Mouse (Mus musculus): ENCODE results near the gene Gm17657.
"Not testable (repeated sequence)": the region's sequence is repeated elsewhere in the genome, so short reads cannot be mapped to it uniquely, and the experiment has no call there.

Gm17657 gene

DNA sequence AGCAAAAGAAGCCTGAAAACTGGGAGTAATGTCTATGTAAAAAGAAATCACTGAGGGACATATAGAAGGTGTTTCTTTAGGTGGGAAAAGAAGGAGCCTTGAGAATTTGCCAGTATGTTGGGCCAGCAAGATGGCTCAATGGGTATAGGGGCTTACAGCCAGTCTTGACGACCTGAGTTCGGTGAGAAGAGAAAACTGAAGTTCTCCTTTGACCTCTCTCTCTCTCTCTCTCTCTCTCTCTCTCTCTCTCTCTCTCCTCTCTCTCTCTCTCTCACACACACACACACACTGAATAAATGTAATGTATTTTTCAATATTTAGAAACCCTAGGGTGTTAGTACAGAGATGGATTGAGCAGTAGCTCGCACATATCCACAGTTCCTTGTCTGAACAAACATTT is 944 bp downstream of the Gm17657 start:
- no peak for DNase-seq (ENCODE audit: low read depth, low spot score)

DNA sequence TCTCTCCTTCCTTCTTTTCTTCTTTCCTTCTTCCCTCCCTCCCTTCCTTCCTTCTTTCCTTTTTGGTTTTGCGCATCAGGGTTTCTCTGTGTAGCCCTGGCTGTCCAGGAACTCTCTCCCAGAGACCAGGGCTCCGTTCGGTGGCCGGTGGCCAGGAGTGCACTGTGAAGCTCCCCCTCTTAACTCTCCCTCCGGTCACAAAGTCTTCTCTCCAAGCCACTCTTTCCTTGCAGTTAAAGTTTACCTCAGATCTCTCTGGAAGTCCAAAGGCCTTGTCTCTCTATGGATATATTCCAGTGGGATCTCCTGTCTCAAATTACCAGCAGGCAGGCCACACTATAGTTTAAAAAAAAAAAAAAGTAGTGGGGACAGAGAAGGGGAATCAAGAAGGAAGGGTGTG is 4.2 kb downstream of the Gm17657 start:
- DNase-seq (ENCODE audit: low read depth, low spot score) = no peak

DNA sequence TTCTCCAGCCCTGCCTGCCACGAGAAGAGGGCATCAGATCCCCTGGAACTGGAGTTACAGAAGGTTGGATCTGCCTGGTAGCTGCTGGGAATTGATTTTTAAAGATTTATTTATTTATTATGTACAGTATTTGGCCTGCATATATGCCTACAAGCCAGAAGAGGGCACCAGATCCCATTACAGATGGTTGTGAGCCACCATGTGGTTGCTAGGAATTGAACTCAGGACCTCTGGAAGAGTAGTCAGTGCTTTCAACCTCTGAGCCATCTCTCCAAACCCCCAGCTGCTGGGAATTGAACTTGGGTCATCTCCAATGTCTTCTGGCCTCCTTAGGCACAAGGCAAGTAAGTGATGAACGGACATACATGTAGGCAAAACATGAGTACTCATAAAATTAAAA is 5.4 kb downstream of the Gm17657 start:
- no peak for DNase-seq (ENCODE audit: low read depth, low spot score)

DNA sequence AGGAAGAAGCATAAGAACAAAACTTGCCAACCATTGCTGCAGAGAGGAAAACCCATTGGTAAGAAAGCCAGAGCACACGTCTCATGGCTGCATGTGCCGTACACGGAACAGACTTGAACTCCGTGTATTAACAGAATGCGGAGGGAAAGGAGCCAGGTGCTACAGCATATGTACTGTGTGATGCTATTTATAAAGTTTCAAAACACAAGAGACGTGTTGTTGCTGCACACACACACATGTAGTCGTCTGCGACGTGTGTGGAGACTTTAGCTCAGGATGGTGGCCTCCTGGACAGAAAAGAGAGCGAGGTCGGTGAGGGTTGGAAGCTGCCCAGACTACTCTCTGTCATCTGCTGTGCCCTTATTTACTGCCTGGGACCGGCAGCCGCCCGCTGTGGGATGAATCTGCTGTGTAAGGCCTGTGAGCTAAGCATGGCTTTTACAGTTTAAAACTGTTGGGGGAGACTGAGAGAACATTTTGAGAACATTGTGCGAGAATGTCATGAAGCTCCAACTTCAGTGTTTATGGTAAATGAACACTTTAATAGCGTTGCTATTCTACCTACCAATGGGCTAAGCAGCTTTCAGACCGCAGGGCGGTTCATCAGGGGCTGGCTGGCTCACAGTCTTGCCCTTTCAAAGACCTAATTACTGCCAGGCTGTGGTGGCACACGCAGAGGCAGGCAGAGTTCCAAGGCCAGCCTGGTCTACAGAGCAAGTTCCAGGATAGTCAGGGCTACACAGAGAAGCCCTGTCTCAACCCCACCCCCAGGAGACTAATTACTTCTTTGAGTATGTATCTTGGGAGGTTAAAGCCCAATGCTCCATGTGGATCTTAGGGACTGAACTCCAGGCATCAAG is 6.4 kb downstream of the Gm17657 start:
- DNase-seq (ENCODE audit: low read depth, low spot score) = no peak

DNA sequence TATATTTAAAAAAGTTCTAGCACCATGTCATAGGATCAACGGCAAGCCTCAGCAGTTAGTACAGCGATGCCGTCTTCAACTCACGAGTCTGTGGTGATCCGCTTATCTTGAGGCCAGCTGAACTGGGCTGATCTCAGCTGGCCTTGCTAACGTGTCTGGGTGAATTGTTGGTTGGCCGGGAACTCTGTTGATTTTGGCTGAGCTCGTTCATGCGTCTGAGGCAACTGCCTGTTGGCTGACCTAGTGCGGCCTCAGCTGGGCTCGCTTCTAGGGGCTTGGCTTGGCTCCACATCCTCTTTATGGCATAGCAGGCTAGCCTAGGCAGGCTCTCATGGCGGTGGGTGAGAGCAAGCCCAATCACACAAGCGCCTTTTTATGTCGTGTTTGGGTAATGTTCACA is 8.0 kb downstream of the Gm17657 start:
- DNase-seq (ENCODE audit: low read depth, low spot score) = no peak

DNA sequence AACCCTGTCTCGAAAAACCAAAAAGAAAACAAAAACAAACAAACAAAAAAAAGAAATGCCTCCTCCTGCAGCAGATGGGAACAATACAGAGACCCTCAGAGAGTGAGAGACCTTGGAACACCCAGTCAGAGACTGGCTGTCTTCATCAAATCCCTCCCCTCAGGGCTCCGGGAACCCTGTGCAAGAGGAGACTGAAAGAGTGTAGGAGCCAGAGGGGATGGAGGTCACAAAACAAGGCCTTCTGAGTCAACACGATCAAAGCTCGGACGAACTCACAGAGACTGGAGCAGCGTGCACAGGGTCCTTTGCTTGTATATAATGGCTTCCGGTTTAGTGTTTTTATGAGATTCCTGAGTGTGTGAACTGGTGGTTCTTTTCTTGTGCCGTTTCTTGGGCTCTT is 9.0 kb downstream of the Gm17657 start:
- no peak for DNase-seq (ENCODE audit: low read depth, low spot score)

DNA sequence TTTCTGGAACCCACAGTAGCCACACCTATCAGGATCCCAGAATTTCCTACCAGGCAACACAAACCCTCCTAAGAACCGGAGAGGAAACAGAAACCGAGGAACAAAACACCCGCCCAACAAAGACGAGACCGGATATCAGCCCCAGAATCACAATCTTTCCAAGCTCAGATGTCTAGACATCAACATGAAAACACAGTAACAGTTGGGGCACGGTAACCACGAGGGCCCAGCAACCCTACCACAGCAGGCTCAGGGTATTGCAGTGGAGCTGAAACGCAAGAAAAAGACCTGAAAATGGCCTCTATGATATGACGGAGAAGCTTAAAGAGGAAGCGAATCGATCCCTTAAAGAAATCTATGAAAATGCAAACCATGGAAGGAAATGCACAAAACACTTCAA is 15.6 kb downstream of the Gm17657 start:
- no peak for DNase-seq (ENCODE audit: low read depth, low spot score)

DNA sequence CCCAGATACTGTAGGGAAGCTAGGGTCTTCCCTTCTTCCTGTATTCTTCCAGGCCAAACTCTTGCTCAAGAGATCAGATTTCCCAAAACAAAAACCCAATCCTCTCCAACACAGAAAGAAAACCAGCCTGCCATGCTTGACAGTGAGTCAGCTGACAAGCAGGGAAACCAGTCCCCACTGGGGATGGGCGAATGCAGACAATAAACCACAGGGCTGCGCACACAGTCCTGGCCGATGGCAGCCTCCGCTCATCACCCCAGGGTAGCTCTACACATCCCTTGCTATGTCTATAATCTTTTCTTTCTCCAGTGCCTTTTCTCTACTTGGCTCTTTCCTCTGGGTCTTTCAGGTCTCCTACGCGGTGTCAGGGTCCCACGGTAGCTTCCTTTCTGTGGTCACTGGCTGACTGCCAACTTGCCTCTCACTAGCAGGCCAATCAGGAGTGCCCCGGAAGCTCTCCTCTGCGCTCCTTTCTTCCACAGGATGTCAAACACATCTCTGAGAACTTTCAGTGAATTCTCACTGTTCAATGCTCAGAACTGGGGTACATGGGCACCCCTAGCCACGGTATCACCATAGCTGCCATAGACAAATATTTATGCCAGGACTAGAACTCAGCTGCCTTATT is 17.6 kb downstream of the Gm17657 start:
- no peak for DNase-seq (ENCODE audit: low read depth, low spot score)

DNA sequence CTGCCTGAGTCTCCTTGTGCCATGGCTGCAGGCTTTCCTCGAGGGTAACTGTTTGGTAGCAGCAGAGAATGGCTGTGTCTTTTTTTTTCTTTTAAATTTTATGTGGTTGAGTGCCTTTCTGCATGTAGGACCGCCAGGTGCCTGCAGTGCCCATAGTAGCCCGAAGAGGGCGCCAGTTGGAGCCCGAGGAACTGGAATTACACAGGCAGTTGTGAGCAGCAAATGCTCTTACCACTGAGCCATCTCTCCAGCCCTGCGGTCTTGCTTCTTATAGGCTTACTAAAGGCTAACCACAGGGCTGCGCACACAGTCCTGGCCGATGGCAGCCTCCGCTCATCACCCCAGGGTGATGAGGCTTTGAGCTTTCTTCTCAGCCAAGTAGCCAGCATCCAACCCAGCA is 18.2 kb downstream of the Gm17657 start:
- DNase-seq (ENCODE audit: low read depth, low spot score) = peak; percentile 76

DNA sequence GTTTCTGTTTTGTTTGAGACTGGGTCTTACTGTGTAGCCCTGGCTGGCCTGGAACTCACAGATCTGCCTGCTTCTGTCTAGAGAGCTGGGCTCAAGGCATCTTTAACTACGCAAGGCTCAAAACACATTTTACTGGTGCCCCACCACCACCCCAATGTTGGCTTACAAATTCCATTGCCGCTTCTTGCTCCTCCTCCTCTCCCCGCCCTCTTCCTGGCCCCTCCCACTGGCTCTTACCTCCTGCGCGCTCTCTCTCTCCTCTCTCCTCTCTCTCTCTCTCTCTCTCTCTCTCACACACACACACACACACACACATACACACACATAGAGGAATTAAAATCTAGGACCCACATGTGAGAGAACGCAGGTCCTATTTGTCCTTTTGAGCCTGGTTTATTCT is 18.9 kb downstream of the Gm17657 start:
- DNase-seq (ENCODE audit: low read depth, low spot score) = no peak

DNA sequence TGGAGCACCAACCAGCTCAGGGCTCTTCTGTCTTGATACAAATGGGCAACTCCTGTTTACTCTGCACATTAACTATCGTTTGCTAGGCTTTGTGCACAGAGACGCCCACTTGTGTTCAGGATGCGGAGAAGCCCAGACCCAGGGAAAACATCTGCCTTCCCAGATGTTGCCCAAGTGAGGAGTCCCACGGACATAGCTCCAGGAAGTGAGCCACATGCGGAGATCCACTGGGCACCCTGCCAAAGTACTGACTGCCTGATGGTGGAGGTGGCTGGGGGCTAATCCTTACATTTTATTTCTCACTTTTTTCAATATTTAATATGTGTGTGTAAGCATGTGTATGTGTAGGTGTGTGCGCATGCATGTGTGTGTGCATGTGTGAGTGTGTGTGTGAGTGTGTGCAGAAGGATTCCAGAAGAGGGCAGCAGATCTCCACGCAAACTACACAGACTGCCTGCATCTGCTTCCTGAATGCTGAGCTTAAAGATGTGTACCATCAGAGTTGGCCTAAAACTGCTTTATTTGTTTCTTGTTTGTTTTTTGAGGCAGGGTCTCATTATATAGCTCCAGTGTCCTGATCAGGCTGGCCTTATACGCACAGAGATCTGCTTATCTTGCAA is 20.8 kb downstream of the Gm17657 start:
- DNase-seq (ENCODE audit: low read depth, low spot score) = peak; percentile 43

DNA sequence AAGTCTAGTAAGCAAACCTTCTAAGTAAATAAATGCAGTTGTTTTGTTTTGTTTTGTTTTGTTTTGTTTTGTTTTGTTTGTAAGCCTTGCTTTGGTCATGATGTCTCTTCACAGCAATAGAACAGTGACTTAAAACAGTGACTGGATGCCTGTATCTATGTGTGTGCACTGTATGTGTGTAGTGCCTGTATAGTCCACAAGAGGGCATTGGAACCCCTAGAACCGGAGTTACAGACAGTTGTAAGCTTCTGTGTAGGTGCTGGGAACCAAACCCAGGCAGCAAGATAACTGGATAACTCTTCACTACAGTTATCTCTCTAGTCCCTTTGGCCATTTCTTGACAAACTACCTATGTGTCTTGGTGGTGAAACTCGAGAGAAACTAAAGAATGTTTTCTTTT is 23.8 kb downstream of the Gm17657 start:
- peak; percentile 51 for DNase-seq (ENCODE audit: low read depth, low spot score)

DNA sequence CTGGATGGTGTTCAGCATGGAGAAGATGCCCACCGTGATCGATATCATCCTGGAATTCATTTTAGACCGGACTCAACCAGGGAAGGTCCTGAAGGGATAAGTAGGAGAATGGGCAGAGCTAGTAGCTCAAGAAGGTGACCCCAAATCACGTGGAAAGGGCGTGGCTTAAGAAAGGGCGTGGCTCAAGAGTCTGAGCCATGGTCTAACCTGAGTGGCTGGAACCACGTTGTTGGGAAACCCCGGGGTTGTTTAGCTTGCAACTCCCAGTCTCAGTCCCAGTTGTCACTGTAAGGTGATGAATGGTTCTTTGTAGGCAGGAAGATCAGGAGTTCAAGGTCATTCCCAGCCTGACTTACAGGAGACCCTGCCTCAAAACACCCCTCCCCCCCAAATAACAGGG is 29.7 kb downstream of the Gm17657 start:
- peak; percentile 84 for DNase-seq (ENCODE audit: low read depth, low spot score)

DNA sequence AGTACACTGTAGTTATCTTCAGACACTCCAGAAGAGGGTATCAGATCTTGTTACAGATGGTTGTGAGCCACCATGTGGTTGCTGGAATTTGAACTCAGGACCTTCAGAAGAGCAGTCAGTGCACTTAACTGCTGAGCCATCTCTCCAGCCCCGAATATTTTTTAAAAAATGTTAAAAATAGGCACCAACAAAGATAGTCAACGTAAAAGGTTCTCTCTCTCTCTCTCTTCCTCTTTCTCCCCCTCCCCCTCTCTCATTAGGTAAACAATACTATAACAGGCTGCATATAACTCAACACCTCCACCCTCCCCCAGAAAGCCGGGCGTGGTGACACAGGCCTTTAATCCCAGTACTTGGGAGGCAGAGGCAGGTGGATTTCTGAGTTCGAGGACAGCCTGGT is 30.8 kb downstream of the Gm17657 start:
- not testable (repeated sequence) for DNase-seq (ENCODE audit: low read depth, low spot score)

DNA sequence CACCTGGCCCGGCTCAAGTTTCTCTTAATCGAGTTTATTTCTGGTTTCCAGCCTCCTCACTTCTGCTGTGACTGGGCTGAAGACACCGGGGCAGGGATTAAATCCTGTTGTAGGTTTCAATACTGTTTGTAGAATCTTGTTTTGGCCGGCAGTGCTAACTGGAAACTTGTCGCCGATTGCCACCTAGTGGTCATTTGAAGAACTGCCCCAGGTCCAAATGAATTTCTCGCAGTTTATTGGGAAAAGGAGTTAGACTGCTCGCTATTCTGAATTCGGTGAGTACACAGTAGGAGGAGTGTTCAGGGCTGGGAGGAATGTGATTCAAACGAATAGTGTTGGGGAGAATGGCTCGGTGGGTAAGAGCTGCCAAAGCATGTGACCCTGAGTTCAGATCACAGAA is 35.0 kb downstream of the Gm17657 start:
- peak; percentile 82 for DNase-seq (ENCODE audit: low read depth, low spot score)

DNA sequence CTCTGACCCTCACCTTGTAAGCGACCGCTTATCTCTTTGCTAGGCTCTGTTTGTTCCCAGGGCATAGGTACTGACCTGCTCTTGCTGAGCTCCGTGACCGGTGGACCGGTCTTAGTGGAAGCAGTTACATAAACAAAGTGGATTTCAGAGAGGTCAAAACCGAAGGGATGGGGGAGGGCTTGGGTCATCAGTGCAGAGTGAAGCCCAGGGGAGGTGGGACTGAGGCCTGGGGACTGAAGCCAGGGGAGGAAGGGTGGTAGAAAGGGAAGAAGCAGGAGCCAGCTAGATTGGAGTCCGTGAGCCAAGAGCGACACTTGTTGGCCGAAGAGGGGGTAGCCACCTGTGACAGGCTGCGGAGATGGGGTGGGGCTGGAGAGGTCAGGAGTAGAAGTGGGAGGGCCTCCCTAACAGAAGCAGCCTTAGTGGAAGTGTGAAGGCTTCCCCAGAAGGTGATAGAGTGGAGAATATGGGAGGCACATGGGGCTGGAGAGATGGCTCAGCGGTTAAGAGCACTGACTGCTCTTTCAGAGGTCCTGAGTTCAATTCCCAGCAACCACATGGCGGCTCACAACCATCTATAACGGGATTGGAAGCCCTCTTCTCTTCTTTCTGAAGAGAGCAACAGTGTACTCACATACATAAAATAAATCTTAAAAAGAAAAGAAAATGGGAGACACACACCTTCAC is 36.3 kb downstream of the Gm17657 start:
- peak; percentile 81 for DNase-seq (ENCODE audit: low read depth, low spot score)

DNA sequence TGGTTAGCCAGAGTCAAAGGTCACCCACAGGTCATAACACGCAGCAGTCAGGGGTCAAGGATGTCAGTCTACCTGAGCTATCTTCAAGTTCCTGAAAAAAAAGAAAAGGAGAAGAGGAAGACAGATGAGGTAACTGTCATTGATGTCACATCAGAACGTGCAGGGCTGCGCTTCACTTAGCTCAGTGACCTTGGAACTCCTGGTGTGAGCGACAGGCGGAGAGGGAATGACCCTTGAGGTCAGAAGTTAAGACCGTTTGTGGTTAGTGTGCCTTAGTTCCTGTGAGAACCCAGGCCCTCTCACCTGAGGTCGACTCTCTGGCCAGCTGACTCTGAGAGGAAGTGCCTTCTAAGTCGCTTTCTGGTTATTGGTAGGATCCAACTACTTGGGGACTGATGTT is 38.7 kb downstream of the Gm17657 start:
- DNase-seq (ENCODE audit: low read depth, low spot score) = peak; percentile 42

DNA sequence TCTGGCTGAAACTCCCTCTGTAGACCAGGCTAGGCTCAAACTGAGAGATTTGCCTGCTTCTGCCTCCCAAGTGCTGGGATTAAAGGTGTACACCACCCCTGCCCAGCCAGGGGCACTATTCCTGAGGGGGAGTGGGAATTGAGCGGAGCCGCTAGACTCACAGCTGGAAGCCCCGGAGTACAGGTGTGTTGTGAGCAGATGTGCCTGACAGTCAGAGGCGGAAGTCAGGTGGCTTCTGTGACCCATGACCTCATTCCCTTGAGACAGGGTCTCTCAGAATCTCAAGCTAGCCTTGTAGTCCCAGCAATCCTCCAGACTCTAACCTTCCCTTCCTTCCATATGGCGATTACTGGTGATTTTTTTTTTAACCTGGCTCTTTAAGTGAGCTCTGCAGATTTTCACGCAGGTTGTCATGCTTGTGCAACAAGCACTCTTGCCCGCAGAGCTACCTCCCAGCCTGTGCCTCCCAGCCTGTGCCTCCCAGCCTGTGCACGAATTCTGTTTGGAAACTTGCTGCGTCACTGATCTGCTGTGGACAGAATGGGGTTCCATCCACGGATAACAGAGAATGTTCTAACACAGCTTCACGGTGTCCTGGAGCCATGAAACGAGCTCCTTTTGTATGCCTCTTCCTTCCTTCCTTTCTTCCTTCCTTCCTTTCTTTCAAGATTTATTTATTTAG is 40.4 kb downstream of the Gm17657 start:
- DNase-seq (ENCODE audit: low read depth, low spot score) = no peak

DNA sequence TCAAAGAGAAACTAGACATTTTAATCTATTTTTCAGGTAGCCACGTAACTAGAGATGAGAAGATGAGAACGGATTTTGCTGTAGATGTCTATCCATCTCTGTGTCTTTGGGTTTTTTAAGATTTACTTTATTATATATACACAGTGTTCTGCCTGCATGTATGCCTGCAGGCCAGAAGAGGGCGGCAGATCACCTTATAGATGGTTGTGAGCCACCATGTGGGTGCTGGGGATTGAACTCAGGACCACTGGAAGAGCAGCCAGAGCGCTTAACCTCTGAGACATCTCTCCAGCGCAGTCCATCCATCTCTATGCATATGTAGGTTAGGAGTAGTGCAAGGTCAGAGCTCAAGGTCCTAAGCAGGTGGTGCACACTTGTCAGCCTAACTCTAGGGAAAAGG is 45.7 kb downstream of the Gm17657 start:
- peak; percentile 61 for DNase-seq (ENCODE audit: low read depth, low spot score)

DNA sequence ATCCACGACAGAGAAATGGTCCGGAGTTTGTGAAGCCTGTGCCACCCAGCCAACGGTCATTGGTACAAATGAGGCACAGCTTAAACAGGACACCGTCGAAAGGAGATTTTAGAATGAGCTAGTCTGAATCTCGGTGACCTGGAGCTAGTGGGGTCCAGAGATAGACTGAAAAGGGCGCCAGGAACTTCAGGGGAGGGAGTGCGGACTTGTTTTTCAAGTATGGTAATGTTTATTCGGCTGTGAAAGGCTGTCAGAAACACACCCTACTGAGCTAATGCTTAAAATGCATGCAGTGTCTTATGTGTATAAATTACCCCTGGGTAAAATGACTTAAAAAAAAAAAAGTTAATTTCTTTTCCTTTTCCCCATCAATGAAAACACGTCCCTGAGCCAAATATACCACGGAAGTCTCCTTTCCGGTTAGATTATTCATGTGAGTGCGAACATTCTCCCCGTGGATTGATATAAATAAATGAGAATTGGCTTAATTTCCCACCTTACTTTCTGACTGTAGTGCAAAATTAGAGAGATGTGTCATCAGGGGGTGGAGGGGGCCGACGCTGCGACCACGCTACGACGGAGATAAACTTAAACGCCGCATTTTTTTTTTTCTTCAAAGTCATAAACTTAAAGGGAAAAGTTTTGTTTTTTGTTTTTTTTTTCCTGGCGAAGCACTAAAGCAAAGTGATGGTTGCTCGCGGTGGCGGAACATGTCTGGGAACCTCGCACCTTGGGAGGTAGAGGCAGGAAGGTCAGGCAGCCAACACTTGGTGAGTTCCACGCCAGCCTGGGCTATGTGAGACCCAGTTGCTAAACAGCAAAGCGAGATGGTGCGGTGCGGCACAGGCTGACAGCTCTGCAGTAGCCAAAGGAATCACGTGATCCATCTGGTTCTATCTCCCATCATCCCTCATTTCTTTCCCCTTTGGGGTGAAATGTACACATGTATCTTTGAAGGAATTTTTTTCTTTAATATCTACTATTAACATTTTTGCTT is 46.5 kb downstream of the Gm17657 start:
- no peak for DNase-seq (ENCODE audit: low read depth, low spot score)

Measured in ES-CJ7 (cell line).